Mouse (Mus musculus): ENCODE data around the gene 1700020D05Rik. TPM values are rescaled to one million over a fixed set of nuclear protein-coding genes. Genes with fewer than 3 reads are reported as not detected.

1700020D05Rik gene
- 1 to 10 TPM; 6.2 to 9.1 TPM for total RNA-seq (2021)
- long read RNA-seq, experiment 1: 0 reads
- long read RNA-seq, experiment 2, partial matches to known transcripts: 0 of 1 reads
- long read RNA-seq, experiment 2, other reads (novel, unspliced or antisense): 0 of 1 reads

DNA sequence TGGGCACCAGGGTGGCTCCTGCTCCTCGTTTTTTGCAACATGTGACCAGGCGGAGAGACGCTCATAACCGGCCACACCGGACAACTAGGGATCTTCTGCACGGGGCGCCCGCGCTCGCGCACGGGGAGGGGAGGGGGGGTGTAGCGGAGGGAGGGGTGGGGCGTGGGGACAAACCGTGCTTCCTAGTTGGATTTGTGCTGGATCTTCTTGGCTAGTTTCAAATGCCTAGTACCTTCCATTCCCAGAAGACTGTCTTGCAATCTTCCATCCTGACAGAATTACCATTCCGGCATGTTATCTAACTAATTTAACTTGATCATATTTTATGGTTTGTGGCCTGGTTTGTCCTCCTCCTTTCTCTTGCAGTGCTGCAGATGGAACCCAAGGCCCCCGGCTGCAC, at the start of gene 1700020D05Rik:
Gene 1700020D05Rik, minus strand, starts transcription at position 101 of the 400 bp plus-strand sequence.
- H3K4me3 ChIP-seq: no peak within 1 kb of the TSS
- TF ChIP-seq CTCF (conservative IDR thresholded peaks at IDR 0.05): no peak
- H3K27ac ChIP-seq: no peak within 1 kb of the TSS
- DNase-seq (ENCODE audit: low spot score in 2 of 2): no peak

- no peak for DNase-seq (ENCODE audit: low spot score in 2 of 2)
- H3K27ac ChIP-seq: no peak overlapping the region
These were observed 44.0 kb upstream of the 1700020D05Rik start for GRCm38 (mm10) chr19:5547471-5548056.

GRCm38 (mm10) chr19:5544031-5544430, 40.4 kb upstream of the 1700020D05Rik start:
- TF ChIP-seq CTCF (conservative IDR thresholded peaks at IDR 0.05): no peak
- no peak for DNase-seq (ENCODE audit: low spot score in 2 of 2)
- no peak overlapping the region for H3K27ac ChIP-seq
- no peak overlapping the region for H3K4me3 ChIP-seq

More at GRCm38 (mm10) chr19:5547471-5548056, 44.0 kb upstream of the 1700020D05Rik start:
- H3K4me3 ChIP-seq: no peak overlapping the region
- TF ChIP-seq CTCF (conservative IDR thresholded peaks at IDR 0.05): no peak

- no peak overlapping the region for H3K4me3 ChIP-seq
- no peak overlapping the region for H3K27ac ChIP-seq
- DNase-seq (ENCODE audit: low spot score in 2 of 2): no peak
- no peak for TF ChIP-seq CTCF (conservative IDR thresholded peaks at IDR 0.05)
These were observed 39.8 kb upstream of the 1700020D05Rik start for GRCm38 (mm10) chr19:5543362-5543761.

- DNase-seq (ENCODE audit: low spot score in 2 of 2): no peak
- Histone ChIP-seq H3K4me3 (no peak overlapping the region), H3K27ac (no peak overlapping the region)
- no peak for TF ChIP-seq CTCF (conservative IDR thresholded peaks at IDR 0.05)
These were observed 35.2 kb upstream of the 1700020D05Rik start for GRCm38 (mm10) chr19:5538786-5539185.

GRCm38 (mm10) chr19:5532520-5532919, 28.9 kb upstream of the 1700020D05Rik start:
- Histone ChIP-seq H3K27ac (no peak overlapping the region), H3K4me3 (no peak overlapping the region)
- no peak for DNase-seq (ENCODE audit: low spot score in 2 of 2)
- TF ChIP-seq CTCF (conservative IDR thresholded peaks at IDR 0.05): no peak

DNA sequence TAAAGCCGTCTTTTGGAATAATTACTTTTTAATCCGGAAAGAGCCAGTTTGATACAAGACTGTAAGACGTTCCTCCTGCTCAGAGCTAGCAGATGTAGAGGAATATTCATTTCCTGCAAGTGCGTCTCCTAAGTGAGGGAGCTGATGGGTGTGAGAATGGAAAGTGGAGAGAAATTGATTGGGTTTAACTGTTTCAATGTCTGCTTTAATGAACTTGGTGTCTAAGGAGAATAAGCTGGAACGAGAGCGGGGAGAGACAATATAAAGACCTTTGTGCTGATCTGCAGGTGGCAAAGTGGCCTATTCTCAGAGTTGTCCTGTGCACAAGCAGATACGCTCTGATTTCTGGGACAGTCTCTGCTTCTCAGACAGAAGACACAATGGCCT, 26.5 kb upstream of the 1700020D05Rik start:
- Histone ChIP-seq H3K4me3 (no peak overlapping the region; the same call in 1 of the 2 replicates), H3K27ac (no peak overlapping the region; the same call in 1 of the 2 replicates)
- no peak for DNase-seq (ENCODE audit: low spot score in 2 of 2)
- TF ChIP-seq CTCF (conservative IDR thresholded peaks at IDR 0.05): no peak

DNA sequence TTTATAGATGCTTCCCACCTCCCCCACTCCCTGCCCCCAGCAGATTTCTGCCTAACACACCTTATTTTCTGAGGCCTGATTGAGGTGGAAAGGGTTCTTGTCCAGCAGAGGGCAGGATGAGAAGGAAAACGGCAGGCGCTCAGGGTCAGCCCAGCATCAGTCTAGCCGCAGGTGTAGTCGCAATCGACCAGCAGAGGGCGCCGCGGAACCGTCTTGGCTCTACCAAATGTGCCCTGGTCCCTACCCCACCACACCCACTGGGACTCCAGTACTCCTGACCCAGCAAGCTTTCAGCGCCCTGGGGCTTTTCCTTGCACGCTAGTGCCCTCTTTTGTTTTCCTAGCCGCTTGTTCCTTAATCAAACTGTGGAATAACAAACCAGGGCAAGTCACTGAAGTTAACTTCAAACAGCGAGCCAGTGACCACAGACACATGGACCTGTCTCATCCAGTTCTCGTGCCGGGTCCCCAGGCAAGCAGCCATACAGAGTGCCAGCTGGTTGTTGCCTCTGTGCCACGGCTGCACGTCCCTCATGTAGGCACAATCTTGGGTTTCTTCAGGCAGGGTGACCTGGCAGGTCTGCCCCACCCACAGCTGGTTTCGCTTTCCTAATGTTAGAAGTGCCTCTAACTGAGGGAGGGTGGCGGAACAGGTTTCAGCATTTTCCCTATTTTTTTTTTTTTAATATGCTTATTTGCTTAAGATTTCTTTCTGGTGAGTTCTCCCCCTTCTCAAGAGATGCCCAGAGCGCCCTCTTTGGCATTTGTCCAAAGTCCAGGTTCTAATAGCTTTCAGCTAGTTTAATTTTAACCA, 25.9 kb upstream of the 1700020D05Rik start:
- Histone ChIP-seq H3K27ac (peak overlapping the region; percentile 28; the same call in 1 of the 2 replicates), H3K4me3 (peak overlapping the region; percentile 31)
- DNase-seq (ENCODE audit: low spot score in 2 of 2): peak; percentile 89 to 95
- peak; percentile 92 for TF ChIP-seq CTCF (conservative IDR thresholded peaks at IDR 0.05)

- no peak for DNase-seq (ENCODE audit: low spot score in 2 of 2)
- no peak overlapping the region for H3K27ac ChIP-seq
- H3K4me3 ChIP-seq: no peak overlapping the region
- TF ChIP-seq CTCF (conservative IDR thresholded peaks at IDR 0.05): no peak
These were observed 21.6 kb upstream of the 1700020D05Rik start for GRCm38 (mm10) chr19:5525204-5525603.

GRCm38 (mm10) chr19:5518721-5519120, 15.1 kb upstream of the 1700020D05Rik start:
- Histone ChIP-seq H3K27ac (no peak overlapping the region), H3K4me3 (no peak overlapping the region)
- no peak for DNase-seq (ENCODE audit: low spot score in 2 of 2)
- TF ChIP-seq CTCF (conservative IDR thresholded peaks at IDR 0.05): no peak

GRCm38 (mm10) chr19:5516906-5517505, 13.4 kb upstream of the 1700020D05Rik start:
- DNase-seq (ENCODE audit: low spot score in 2 of 2): no peak
- Histone ChIP-seq H3K4me3 (no peak overlapping the region), H3K27ac (peak overlapping the region; percentile 32; the same call in 1 of the 2 replicates)

DNA sequence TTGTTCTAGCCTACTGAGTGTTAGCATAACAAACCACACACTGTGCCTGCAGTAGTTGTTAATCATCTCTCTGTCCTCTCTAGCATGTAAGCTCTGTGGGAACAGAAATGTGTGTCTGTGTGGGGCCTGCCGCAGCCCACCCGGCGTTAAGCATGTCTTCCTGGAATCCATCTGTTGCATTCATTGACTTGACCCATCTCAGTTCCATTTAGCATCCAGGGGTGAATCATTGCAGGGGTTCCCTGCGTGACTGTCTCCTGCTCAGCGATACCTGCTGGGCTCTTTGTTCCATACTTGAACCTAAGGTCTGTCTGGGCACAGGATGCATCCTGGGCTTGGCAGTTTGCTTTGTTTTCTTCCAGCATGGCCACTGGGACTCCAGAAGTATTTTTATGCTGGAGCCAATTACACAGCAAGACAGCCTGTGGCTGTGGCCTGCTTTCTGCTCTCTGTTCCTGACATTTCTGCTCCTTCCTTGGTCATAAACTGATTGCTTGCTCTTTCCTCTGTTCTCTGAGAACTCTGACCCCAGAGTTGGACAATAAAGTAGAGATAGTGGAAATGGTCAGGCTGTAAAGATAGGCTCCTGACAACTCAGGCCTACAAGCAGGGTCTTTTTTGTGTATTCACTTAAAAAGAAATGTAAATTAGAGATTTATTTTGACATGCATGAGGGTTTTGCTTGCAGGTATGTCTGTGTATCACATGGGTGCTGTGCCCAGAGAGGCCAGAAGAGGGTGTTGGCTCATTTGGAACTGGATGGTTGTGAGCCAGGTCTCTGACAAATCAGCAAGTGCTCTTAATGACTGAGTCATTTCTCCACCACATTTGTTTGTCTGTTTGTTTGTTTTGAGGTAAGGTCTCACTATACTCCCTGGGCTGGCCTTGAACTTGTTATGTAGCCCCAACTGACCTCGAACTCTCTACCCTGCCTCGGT, 12.5 kb upstream of the 1700020D05Rik start:
- no peak for DNase-seq (ENCODE audit: low spot score in 2 of 2)
- Histone ChIP-seq H3K27ac (peak overlapping the region; percentile 32; the same call in 1 of the 2 replicates), H3K4me3 (no peak overlapping the region)
- TF ChIP-seq CTCF (conservative IDR thresholded peaks at IDR 0.05): peak; percentile 51

More at GRCm38 (mm10) chr19:5516906-5517505, 13.4 kb upstream of the 1700020D05Rik start:
- 0 out of 2 replicates have a peak, but pooled peaks have one; percentile 26 for TF ChIP-seq CTCF (conservative IDR thresholded peaks at IDR 0.05)

All from layer of hippocampus, adult 2 months (tissue).